Mouse (Mus musculus) T-cell, adult 2 months (primary cell): Measurements from ENCODE around the gene Efna1.

Experiments used
- DNase-seq: peaks from one replicate; pipeline ENCODE4 v3.0.0; 2022; ENCODE audit warnings: low spot score

The Efna1 gene

DNA sequence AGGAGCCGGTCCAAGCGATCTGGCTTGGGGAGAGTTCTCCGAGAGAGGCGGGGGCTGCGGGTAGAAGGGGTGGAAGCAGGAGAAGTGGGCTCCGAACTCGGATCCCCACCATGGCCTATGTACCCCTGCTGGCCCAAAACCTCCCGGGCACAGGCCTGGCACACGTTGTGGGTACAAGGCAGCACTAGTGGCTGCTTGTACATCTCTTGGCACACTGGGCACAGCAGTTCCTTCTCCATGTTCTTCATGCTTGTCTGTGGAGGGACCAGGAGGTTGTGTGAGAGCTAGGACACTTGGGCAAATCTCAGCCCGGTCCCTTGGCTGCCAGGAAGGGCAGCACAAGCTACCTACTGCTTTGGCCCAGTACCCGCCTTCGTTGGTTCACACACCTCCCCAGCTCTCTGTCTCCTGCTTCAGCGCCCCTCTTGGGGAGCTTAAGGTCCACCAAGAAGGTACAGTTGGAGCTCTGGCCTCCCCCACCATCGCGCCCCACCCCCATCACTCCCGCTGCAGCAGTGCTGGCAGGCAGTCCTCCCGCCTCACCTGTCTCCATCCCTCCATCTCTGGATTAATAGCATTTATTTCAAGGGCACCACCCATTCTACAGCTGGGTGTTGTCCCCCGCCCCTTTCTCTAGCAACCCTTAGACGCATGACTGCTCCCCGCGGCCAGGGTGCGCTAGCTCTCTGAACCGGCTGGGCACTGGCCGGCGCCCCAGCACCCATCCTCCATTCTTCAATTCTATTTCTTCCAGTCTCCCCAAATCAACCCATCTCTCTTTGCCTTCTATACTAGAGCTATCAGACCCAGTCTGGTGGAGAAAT, 36.6 kb downstream of the Efna1 start:
- DNase-seq = peak; percentile 34

DNA sequence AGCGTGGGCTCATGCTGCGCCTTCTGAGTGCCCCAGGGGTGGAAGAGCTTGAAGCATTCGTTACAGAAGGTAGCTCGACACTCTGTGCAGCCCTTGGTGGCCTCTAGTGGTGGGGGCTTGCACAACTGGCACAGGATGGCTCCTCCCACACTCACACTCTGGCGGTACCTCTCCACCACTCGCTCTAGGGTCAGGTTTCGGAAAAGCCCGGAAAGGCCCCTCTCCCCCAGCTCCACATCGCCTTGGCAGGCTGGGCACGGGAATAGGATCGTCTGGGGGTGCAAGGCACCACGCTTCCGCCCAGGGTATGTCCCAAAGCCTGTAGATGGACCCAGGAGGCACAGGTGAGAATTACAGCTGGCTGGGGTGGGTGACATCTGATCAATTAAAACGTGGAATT, 37.3 kb downstream of the Efna1 start:
- peak; percentile 77 for DNase-seq

DNA sequence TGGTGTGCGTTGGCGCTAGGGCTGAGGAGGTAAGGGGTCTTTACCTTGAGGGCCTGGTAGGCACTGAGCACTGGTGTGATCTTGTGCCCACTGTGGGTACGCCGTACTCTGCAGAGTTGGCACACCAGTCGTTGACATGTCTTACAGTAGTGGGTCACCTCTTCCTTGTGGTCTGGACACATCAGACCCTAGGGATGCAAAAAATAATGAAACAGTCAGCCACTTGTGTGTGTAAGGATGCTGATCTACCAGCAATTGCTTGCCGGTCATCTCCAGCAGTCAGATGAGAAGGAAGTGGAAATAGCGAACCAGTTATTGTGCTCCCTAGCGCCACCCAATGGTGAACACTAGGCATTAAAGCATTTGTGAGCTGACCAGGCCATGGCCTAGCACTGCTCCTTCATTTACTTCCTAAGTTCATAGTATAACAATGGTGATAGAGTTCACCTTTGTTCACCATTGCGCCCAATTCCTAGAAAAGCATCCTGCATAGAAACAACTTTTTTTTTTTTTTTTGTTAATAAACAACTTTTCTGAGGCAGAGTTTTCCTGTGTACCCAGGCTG, 38.5 kb downstream of the Efna1 start:
- no peak for DNase-seq

DNA sequence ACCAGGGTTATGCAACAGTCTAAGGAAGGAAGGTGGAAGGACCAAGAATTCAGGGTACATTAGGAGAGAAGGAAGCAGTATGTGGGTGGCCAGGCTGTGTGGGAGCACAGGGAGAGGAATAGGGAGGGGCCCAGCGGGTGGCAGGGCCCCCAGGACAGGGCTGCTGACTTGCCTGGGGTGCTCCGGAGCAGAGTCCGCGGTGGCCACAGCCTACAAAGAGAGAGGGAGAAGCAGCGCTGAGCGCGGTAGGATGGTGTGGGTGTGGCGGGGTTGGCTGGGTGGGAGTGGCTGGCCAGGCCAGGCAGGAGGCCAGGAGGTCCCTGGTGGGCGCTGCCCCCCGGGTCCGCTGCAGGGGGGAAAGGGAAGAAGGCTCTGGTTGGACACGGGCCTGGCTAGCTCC, 42.4 kb downstream of the Efna1 start:
- DNase-seq = no peak

DNA sequence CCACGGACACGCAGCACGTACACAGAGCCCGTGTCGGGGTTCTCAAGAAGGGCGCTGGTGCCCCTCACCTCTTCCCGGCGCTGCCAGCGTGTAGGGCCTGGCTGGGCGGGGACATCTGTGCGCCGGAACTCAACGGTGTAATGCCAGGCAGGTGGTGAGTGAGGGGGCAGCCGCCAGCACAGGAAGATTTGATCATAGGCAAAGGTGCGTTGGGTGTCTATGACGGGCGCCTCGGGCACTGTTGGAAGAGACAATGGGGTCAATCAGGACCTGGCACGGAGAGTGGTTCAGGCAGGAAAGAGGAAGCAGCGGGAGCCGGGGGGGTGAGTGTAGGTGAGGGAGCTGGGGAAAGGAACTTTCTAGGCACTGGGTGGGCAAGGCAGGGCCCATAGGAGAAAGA, 43.3 kb downstream of the Efna1 start:
- no peak for DNase-seq

DNA sequence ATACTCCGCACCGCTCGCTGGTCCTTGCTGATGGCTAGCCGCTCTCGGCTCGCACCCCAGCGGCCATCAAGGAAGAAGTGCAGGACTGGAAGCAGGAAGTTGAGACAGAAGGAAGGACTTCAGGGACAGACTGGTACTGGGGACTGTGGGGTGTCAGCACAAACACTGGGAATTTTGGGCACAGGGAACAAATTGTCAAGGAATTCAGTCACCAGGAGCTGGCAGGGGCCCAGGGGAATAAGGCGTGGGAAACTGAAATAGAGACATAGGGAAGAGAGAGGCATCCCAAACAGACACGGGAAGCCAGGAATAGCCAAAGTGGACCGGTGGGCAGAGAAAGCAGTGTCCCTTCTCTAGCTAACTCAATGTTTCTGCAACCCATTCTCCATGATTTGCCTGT, 44.4 kb downstream of the Efna1 start:
- no peak for DNase-seq

DNA sequence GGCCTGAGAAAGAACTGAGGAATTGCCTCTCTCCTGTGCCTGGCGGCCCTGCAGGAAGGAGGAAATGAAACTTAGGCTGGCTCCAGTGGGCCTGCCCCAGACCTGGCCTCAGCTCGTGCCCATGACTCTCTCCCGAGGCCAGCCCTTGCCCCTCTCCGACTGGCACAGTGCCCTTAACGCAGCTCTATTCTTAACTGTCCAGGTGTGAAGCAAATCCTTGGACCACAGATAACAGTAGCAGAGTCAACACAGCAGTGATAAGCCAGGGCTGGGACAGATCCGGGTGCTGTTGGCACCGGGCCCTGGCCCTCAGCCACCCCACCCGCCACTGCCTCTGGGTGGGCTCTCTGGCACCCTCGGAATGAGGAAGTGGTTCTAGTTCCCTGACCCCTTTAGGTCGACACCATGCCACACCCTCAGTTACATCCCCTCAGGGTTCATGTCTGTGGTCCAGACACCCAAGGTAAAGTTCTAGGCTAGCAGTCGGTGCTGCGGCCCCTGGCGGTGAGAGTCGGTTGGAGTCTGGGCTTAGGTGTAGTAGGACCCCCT, 47.3 kb downstream of the Efna1 start:
- DNase-seq = no peak

DNA sequence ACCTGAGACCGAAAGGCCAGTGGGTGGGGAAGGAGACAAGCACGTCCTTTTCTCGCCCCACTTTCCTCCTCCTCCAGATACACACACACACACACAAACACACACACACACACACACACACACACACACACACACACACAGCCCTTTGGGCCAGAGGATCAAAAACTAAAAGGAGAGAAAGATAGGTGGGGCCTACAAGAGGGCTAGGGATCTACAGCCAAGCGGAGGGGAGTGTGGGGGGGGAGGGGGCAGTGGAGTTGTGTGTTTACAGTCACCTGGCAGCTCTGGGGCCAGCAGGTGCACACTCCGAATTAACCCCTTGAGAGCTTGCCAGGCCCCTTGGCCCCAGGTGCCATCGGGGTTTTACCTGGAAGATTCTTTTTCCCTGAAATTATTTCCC, 48.3 kb downstream of the Efna1 start:
- DNase-seq = no peak

DNA sequence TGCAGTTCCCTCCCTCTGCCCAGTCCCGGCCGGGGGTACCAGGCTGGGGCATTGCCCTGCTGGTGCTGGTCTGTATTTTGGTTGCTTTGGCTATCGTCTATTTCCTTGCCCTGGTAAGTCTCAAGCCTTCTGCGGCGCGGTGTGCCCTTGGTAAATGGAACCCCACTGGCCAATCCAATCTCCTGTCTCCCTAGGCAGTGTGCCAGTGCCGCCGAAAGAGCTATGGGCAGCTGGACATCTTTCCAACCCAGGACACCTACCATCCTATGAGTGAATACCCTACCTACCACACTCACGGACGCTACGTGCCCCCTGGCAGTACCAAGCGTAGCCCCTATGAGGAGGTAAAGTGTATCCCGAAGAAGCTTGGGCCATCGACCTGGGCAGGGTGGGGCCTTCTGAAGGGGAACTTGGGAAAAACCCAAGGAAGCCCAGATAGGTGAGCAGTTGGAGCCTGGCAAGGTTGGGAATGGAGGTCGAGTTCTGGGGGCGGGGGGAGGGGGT, 49.1 kb downstream of the Efna1 start:
- DNase-seq = no peak

DNA sequence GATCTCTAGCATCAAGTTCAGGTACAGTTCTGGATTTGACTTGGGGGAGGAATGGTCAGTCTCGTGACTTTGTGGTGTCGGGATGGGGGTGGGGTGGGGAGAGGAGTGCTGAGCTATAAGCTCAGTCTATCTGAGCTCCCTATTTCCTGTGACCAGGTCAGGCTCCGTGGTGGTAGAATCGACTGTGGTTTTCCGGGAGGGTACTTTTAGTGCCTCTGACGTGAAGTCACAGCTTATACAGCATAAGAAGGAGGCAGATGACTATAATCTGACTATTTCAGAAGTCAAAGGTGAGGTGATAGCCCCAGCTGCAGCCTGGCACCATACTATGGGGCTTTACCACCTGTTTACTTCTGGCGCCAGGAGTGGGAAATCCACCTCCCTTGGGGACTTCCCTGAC, 49.6 kb downstream of the Efna1 start:
- DNase-seq = no peak

DNA sequence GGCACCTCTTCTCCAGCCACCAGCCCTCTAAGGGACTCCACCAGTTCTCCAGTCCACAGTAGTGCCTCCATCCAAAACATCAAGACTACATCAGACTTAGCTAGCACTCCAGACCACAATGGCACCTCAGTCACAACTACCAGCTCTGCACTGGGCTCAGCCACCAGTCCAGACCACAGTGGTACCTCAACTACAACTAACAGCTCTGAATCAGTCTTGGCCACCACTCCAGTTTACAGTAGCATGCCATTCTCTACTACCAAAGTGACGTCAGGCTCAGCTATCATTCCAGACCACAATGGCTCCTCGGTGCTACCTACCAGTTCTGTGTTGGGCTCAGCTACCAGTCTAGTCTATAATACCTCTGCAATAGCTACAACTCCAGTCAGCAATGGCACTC, 50.4 kb downstream of the Efna1 start:
- DNase-seq = no peak

DNA sequence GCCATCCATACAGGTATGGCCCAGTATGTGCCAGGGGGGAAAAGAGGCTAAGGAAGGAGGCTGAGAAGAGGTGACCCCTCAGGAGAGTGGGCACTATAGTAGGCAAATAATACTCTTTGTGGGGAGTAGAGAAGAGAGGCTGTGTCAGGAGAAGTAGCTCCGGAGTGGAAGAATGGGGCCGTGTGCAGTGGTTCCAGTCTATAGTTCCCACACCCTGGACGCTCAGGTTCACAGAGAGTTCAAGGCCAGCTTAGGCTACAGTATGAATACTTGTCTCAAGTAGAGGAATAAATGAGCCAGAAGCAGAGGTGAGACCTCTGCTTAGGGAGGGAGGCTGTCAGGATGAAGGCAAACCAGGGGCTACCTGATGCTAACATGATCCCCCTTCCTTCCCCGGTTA, 51.7 kb downstream of the Efna1 start:
- DNase-seq = no peak

DNA sequence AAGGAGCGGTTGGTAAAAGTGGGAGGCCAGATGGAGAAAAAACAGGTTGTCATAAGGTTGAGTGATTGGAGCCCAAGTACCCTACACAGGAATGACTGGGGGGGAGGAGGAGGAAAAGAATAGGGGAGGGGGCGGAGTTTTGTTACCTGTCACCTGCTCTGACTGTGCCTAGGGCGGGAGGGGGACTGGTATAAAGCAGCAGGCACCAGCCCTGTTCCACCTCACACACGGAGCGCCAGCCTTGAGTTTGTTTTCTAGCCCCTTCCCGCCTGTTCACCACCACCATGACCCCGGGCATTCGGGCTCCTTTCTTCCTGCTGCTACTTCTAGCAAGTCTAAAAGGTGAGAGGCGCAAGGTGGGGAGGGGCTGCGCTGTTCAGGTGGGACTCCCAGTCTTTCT, 52.1 kb downstream of the Efna1 start, which contains the start of gene Muc1:
Gene Muc1, plus strand, starts transcription at position 222 of the 400 bp plus-strand sequence.
- no peak for DNase-seq

DNA sequence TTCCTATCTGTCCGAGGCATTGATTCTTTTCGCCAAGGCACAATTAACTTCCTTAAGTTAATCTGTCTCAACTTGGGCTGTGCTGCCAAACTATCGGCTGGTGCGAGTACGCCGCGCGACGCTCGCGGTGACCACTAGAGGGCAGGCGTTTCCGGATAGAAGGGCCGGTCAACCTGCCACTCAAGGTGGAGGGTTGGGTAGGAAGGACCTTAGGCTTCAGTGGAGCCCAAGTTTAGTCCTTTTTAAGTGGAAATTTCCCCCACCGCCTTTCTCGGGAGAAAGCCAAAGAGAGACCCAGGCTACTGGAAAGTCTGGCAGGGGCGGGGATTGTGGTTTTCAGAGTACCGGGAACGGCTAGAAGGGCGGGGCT, 52.8 kb downstream of the Efna1 start:
- DNase-seq = peak; percentile 78

DNA sequence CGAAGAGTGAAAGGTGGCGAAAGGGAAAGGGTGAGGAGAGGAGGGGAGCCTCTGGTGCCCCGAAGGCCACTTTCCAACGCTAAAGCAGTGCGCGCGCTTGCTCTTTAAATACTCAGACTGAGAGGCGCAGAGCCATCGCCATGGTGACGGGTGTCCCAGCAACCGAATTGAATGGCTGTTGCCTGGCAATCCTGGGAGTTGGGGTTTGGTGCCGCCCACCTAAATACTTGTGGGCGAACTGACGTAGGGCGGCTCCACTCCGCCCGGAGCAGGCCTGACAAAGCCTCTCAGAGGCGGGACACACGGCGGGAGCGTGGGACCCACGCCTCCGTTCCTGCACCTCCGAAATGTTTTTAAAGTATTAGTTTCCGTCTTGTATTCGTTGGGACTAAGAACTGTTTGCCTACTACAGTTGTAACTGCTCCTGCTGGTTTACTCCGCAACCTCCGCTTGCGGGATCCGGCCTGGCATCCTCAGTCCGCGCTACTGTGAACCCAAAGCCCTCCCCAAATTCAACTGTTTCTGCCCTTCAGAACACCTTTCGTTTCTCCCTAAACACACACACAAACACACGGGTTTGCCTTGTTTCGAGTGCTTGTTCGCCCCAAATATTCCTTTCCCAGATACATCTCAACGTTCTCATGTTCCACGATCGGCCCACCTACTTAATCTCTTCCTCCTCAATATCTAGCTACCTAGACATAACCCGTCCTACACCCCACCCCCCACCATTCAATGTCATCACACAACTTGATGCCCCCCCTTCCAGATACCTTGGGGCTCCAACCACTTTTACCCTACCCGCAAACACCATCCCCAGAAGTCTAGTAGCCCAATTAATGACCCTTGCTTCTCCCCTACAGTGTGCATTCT, 53.4 kb downstream of the Efna1 start:
- DNase-seq = peak; percentile 84

DNA sequence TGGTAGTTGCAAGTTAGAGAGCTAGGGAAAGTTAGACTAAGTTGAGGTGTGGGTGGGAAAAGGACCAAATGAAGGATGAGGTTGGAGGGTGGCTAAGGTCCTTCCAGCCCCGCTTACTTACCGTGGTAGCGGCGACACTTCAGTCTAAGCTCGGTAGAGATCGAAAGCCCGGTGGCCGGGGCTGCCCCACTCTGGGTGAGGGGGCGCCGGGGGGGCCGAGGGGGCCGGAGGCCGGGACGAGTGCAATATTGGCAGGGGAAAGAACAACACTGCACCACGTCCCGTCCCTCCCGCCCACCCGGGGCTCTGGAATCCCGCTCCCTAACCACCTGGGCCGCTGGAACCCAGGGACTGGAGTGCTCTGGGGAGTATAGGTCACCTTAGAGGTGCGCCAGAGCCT, 54.0 kb downstream of the Efna1 start, which contains the start of gene Mtx1:
Gene Mtx1, minus strand, starts transcription at position 189 of the 400 bp plus-strand sequence.
- no peak for DNase-seq

DNA sequence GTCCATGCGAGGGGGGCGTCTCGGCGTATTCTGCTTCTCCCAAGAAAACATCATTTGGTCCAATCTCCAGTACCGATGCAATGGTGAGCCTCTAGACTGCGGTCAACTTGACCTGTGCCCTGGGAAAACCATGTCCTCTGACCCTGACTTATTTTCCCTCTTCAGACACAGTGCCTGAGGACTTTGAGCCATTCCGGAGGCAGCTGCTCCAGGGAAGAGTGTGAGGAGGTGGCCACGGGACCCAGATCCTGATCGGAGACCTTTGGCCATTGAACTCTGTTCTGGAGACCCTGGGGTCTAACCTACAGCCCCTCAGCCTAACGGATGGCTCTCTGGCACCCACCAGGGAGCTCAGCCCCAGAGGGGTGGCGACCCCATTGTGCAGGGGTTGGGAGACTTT, 54.6 kb downstream of the Efna1 start:
- DNase-seq = no peak

DNA sequence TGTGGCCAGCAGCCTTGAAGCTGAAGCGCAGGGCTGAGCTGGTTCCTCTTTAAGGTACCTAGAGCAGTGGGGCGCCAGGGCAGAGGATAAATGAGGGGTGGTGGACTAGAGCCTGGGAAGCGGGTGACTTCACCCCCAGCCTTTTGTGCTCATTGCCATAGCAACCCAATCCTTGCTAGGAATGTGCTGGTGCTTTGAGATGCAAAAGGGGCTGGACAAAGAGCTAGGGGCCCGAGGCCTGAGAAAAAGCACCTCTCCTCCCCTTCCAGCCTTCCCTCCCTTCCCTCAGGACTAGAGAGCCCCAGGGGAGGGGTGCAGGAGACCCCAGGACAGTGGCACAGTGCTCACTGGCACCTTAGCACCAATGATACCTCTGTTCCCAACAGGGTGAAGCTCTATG, 55.0 kb downstream of the Efna1 start:
- no peak for DNase-seq

DNA sequence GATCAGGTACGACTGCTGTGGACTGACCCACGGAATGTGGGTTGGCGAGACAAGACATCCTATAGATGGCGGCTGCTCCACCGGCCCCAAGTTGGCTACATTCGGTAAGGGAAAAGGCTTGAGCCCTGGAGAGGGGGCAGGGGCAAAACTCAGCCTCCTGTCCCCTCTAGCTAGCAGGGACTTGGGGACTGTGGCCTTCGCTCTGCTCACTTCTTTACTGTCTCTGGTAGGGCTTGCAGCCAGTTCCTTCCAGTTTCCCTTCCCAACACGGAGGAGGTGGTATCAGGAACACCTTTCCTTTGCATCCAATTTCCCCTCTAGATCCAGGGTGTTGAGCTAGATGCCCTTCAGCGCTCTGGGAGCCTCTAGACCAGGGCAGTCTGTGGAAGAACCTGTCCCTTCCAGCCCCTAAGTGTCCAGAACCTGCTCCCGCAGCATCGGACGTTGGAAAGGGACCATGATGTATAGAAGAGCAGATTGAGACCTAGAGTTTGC, 55.6 kb downstream of the Efna1 start:
- DNase-seq = no peak

DNA sequence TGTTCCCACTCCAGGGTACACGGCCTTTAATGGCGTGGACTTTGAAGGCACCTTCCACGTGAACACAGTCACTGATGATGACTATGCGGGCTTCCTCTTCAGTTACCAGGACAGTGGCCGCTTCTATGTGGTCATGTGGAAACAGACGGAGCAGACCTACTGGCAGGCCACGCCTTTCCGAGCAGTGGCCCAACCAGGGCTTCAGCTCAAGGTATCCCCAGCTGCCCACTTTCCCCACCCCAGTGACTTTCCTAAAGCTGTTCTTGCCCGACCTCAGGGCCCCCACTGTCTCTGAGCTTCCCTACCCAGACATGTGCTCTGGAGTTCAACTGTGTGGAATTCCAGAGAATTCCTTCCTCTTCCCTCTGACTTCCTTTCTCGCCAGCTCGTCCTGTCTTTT, 56.1 kb downstream of the Efna1 start:
- DNase-seq = no peak
